Mouse (Mus musculus): Measurements from ENCODE around the gene Ints1.

DNA sequence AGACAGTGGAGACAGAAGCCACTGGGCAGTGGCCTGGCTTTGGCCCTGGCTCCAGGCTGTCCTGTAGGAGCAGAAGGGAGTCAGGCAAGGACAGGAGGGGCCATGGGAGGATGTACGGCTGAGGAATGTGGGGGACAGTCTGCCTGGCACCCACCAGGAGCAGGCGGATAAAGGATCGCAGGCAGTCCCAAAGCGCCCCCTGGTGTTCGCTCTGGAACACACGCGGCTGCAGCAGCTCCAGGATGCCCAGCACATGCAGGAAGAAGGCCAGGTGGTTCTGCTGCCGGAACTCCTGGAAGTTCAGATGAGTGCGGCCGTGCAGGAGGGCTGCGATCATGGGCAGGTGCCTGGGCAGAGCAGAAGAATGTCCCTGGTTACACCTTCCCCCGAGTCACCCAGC, 20.7 kb downstream of the Ints1 start:
- TF ChIP-seq CTCF (IDR thresholded peaks at IDR 0.05; ENCODE audit: control insufficient read depth, insufficient read depth, low read length) (peak; percentile 69), POLR2A (IDR thresholded peaks at IDR 0.05; ENCODE audit: borderline replicate concordance, control insufficient read depth, low read depth, low read length) (peak; percentile 11; the same call in 1 of the 2 replicates)

Data from bone marrow, adult 2 months (tissue).